Mouse (Mus musculus): ENCODE results near the gene Smox.

GRCm38 (mm10) chr2:131510531-131510930, 19.2 kb downstream of the Smox start:
- TF ChIP-seq CTCF (IDR thresholded peaks at IDR 0.05; ENCODE audit: control insufficient read depth, insufficient read depth, insufficient replicate concordance, low read depth, low read length) (no peak), POLR2A (IDR thresholded peaks at IDR 0.05; ENCODE audit: control insufficient read depth, low read depth, low read length) (no peak)
